Mouse (Mus musculus) liver, adult 2 months (tissue): ENCODE results near the gene Zfp148. TPM values are rescaled to one million over a fixed set of nuclear protein-coding genes. Genes with fewer than 3 reads are reported as not detected.

Source experiments
- DNase-seq: peaks from one replicate; pipeline ENCODE4 v3.0.0-alpha.2; 2011; ENCODE audit warnings: low read depth, low spot score; ENCODE audit errors: extremely low read depth
- H3K27ac ChIP-seq: fragments of 200-500 bp; replicated peaks from 2 replicates; pipeline ENCODE4 v1.5.1; 2012; ENCODE audit warnings: low read depth, mild to moderate bottlenecking, control low read depth, inconsistent platforms, low read length; ENCODE audit not compliant: insufficient read depth
- H3K27me3 ChIP-seq: fragments of 200-500 bp; 2 replicates; pipeline ENCODE4 v1.6.1; 2012; ENCODE audit warnings: mild to moderate bottlenecking, moderate library complexity, low read length, inconsistent platforms; ENCODE audit not compliant: control insufficient read depth, insufficient read depth
- H3K36me3 ChIP-seq: fragments of 200-500 bp; 2 replicates; pipeline ENCODE4 v1.6.1; 2012; ENCODE audit warnings: low read length, inconsistent platforms; ENCODE audit not compliant: control insufficient read depth, insufficient read depth
- H3K4me1 ChIP-seq: fragments of 200-500 bp; 2 replicates; pipeline ENCODE4 v1.6.1; 2011; ENCODE audit warnings: low read length; ENCODE audit not compliant: control insufficient read depth, insufficient read depth
- H3K4me3 ChIP-seq: fragments of 200-500 bp; 2 replicates; pipeline ENCODE4 v1.5.1; 2011; ENCODE audit warnings: low read depth, mild to moderate bottlenecking, control low read depth, low read length, moderate library complexity; ENCODE audit not compliant: insufficient read depth
- H3K79me2 ChIP-seq: fragments of 200-500 bp; 2 replicates; pipeline ENCODE4 v1.6.1; 2012; ENCODE audit warnings: inconsistent platforms, mild to moderate bottlenecking, low read length, moderate library complexity; ENCODE audit not compliant: control insufficient read depth, insufficient read depth
- H3K9ac ChIP-seq: fragments of 200-500 bp; 2 replicates; pipeline ENCODE4 v1.6.1; 2012; ENCODE audit warnings: low read depth, mild to moderate bottlenecking, control low read depth, inconsistent platforms, low read length
- CTCF ChIP-seq: fragments of 200-500 bp; IDR thresholded peaks from 2 replicates; pipeline ENCODE4 v1.5.1; 2011; ENCODE audit warnings: low read depth, low read length, control low read depth
- POLR2A ChIP-seq: fragments of 200-500 bp; IDR thresholded peaks from 2 replicates; pipeline ENCODE4 v1.6.1; 2011; ENCODE audit warnings: low read length, control low read depth; ENCODE audit not compliant: insufficient read depth; ENCODE audit errors: extremely low read depth
- WGBS: fragments of 180-500 bp; shearing (Covaris S2); methylation state at CpG from one replicate; pipeline ENCODE4 v1.1.7; 2018; 5-methylcytosine and 5-hydroxymethylcytosine counted together
- polyA plus RNA-seq: library from polyadenylated mRNA; depleted of rRNA; stranded (reverse); fragments of >200 nt; gene quantifications from 2 replicates; pipeline ENCODE4 v1.2.3, GENCODE M21; 2012
- total RNA-seq: library from RNA; depleted of rRNA; stranded (reverse); fragments of >200 nt; gene quantifications from 2 replicates; pipeline ENCODE4 v1.2.3, GENCODE M21; 2014

The Zfp148 gene
- total and polyA plus RNA-seq, 2 experiments: 4.3 to 15.6 TPM

DNA sequence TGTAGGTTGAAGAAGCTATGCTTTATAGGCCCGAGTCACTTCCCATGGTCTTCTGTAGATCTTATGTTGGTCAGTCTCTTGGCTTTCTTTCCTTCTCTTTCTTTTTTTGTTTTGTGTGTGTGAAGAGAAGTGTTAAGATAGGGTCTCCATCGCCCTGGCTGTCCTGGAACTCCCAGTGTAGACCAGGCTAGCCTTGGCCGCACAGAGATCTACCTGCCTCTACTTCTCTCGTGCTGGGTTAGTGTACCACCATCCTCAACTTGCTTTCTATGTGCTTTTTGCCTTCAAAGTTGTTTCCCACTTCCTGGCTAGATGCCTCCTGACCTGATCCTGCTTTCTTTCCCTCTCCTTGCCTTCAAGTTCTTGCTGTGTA is 84.6 kb downstream of the Zfp148 start:
- 98% methylated on average over 4 of the region's 4 CpGs for WGBS
- Histone ChIP-seq H3K36me3 (peaks cover 18% of the 10 kb centered on the region), H3K4me3 (no peak overlapping the region), H3K79me2 (peaks cover 3% of the 10 kb centered on the region; the same call in 1 of the 2 replicates), H3K9ac (no peak overlapping the region), H3K27ac (no peak overlapping the region), H3K4me1 (peaks cover 6% of the 10 kb centered on the region; the same call in 1 of the 2 replicates), H3K27me3 (no peaks in the 10 kb centered on the region)
- DNase-seq: no peak
- TF ChIP-seq POLR2A: no peak
- no peak for TF ChIP-seq CTCF

DNA sequence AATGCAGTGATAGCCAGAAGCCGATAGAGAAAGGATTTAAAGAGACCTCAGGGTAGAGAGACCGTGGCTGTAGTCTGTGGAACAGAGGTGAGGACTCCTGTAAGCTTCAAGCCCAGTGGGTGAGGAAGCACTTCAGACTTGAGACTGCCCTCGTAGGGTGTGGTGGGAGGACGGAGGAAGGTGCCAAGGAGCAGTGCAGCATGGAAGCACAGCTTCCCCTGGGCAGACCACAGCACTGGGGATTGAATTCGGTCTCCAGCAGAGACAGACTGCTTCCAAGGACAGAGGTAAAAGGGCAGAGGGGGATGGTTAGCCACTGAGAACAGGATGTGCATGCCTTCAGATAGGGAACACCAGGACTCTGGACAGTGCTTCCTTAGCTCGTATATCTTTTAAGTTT is 86.8 kb downstream of the Zfp148 start:
- DNase-seq: peak; percentile 20

DNA sequence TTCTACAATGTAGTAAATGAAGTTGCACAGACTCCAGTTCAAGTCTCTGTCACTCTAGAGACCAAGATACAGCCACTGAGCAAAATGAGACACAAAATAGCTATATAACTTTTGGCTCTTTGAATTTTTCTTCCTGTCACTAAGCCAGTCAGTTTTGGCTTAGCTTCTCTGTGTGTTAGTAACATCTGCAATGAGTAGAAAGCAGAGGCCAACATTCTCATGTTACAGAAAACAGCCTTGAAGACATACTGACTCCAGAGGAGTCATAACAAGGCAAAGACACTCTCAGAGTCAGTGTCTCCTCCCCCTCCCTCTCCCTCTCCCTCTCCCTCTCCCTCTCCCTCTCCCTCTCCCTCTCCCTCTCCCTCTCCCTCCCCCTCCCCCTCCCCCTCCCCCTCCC is 89.3 kb downstream of the Zfp148 start:
- Histone ChIP-seq H3K36me3 (peaks cover 29% of the 10 kb centered on the region), H3K79me2 (peaks cover 4% of the 10 kb centered on the region; the same call in 1 of the 2 replicates), H3K27me3 (no peaks in the 10 kb centered on the region), H3K4me3 (no peak overlapping the region), H3K27ac (no peak overlapping the region), H3K9ac (no peak overlapping the region), H3K4me1 (no peaks in the 10 kb centered on the region; the same call in 1 of the 2 replicates)
- TF ChIP-seq POLR2A (no peak), CTCF (no peak)
- no peak for DNase-seq

More for the DNA sequence above, 86.8 kb downstream of the Zfp148 start:
- Histone ChIP-seq H3K79me2 (peaks cover 4% of the 10 kb centered on the region; the same call in 1 of the 2 replicates), H3K36me3 (peaks cover 24% of the 10 kb centered on the region), H3K4me1 (peaks cover 6% of the 10 kb centered on the region; the same call in 1 of the 2 replicates), H3K27ac (no peak overlapping the region), H3K27me3 (no peaks in the 10 kb centered on the region), H3K9ac (no peak overlapping the region), H3K4me3 (no peak overlapping the region)
- 60% methylated on average over 6 of the region's 6 CpGs for WGBS
- no peak for TF ChIP-seq POLR2A
- TF ChIP-seq CTCF: no peak

DNA sequence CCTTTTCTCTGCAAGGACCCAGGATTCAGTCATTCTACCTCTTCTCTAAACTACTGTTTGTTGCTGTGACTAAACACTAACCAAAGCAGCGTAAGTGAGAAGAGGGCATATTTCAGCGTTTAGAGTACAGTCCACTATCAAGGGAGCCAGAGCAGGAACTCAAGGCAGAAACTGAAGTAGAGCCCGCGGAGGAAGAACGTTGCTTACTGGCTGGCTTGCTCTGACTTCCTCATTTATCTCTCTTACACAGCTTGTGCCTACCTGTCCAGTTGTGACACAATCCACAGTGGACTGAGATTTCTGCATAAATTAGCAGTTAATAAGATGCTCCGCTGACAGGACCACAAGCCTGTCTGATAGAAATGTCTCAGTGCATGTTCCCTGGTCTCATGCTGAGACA is 93.7 kb downstream of the Zfp148 start:
- Histone ChIP-seq H3K4me3 (no peak overlapping the region), H3K79me2 (peaks cover 6% of the 10 kb centered on the region; the same call in 1 of the 2 replicates), H3K27me3 (no peaks in the 10 kb centered on the region), H3K27ac (no peak overlapping the region), H3K4me1 (no peaks in the 10 kb centered on the region; the same call in 1 of the 2 replicates), H3K9ac (no peak overlapping the region), H3K36me3 (peaks cover 39% of the 10 kb centered on the region)
- DNase-seq: no peak
- no peak for TF ChIP-seq CTCF
- no peak for TF ChIP-seq POLR2A
- 93% methylated on average over 6 of the region's 6 CpGs for WGBS

DNA sequence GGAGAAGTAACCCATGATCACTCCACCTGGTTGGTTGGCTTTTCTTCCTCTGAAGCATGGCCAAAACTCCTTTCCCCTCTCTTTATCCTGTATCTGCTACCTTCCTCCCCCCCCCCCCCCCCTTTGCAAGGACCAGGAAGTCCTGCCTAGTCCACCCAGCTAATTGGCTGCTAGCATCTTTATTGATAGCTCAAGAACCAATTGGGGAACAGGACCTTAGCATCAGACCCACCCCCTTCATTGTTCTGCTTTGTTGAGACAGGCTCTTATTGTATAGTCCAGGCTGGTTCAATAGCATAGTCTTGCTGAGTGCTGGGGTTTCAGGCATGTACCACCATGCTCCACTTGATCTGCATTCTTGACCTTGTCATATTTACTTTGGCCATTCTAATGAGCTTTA is 99.3 kb downstream of the Zfp148 start:
- Histone ChIP-seq H3K27ac (no peak overlapping the region), H3K4me1 (no peaks in the 10 kb centered on the region), H3K36me3 (peaks cover 31% of the 10 kb centered on the region), H3K9ac (no peak overlapping the region), H3K79me2 (peaks cover 3% of the 10 kb centered on the region; the same call in 1 of the 2 replicates), H3K27me3 (no peaks in the 10 kb centered on the region), H3K4me3 (no peak overlapping the region)
- no peak for TF ChIP-seq POLR2A
- no peak for TF ChIP-seq CTCF
- no peak for DNase-seq

DNA sequence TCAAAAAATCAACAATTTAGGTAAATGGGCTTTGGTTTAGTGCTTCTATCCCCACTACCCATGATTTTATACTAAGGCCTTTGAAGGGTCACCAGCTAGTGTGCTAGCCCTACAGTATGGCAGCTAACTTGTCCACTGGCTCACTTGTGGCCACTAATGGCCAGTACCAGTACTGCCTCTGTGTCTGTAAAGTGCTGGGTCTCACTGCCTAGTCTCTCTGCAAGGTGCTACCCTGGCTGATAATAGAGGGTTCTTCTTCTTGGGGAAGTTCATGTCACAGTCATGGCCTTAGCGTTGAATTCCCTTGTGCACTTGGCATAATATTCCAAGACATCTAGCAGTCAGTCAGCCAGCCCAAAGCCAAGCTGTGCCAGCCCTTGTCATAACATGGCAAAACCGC is 100.5 kb downstream of the Zfp148 start:
- no peak overlapping the region for H3K27ac ChIP-seq
- H3K79me2 ChIP-seq: no peaks in the 10 kb centered on the region; the same call in 1 of the 2 replicates
- 98% methylated on average over 2 of the region's 2 CpGs for WGBS
- peak; percentile 61 for TF ChIP-seq CTCF
- no peak for TF ChIP-seq POLR2A
- no peak overlapping the region for H3K4me3 ChIP-seq
- H3K4me1 ChIP-seq: no peaks in the 10 kb centered on the region
- no peak for DNase-seq
- H3K27me3 ChIP-seq: no peaks in the 10 kb centered on the region
- H3K9ac ChIP-seq: no peak overlapping the region
- H3K36me3 ChIP-seq: peaks cover 34% of the 10 kb centered on the region
